Mouse (Mus musculus) adrenal gland (tissue): ENCODE measurements around the gene Clspn.
"Not testable (repeated sequence)": the region's sequence is repeated elsewhere in the genome, so short reads cannot be mapped to it uniquely, and the experiment has no call there.

Source experiments
- intact Hi-C: fragments of 180-260 bp; cut with DNase I; formaldehyde crosslinking; loops from one replicate; pipeline ENCODE4 v1.15.1; 2025
- long read RNA-seq, 2 experiments: library from polyadenylated mRNA; unstranded; transcript quantifications; one replicate each; pipeline ENCODE4 v2.0.0; 2020; ENCODE audit warnings: borderline replicate concordance in 1 of 2; ENCODE audit not compliant: insufficient replicate concordance in 1 of 2

The Clspn gene
- long read RNA-seq, experiment 1, partial matches to known transcripts: 1 of 1 reads
- long read RNA-seq, experiment 1, other reads (novel, unspliced or antisense): 0 of 1 reads
- long read RNA-seq, experiment 2, partial matches to known transcripts: 1 of 1 reads
- long read RNA-seq, experiment 2, other reads (novel, unspliced or antisense): 0 of 1 reads

DNA sequence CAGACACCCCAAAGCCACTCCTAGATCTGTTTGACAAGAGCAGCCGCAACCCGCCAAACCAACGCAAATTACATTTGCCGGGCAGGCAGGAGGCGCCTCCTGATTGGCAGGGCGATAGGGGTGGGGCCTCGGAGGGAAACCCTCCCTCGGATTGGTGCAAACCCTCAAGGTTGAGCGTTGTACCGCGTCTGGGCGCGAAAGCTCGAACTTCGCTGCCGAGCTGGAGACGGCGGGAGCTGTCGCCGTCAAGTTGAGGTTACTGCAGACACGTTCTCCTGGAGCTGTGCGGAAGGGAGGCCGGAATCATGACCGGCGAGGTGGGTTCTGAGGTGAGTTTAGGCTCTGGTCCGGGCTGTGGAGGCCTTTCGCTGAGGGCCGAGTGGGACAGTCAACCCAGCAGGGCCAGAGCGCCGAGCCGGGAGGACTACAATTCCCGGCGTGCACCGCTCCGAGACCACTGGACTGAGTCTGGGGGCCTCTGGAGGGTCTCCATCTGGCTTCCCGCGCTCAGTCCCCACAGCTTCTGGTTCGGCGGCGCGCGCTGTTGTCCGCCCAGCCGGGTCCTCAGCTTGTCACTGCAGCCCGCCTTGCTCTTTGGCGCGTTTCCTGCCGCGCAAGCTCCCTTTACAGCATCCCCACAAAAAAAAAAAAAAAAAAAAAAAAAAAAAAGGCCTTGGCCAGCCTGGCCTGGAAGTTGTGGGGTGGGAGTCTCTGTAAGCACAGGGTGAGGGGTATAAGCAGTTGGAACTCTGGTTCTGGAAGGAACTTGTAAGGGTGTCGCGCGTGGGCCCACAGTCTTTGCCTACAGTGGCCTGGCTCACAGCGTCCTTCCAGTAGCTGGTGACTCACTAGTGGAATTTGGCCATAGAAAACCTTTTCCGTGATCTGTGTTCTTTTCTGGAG is at the start of gene Clspn:
TSS of gene Clspn (plus strand) at position 127 of the 903 bp plus-strand sequence.
- intact Hi-C loops: no loop called here

DNA sequence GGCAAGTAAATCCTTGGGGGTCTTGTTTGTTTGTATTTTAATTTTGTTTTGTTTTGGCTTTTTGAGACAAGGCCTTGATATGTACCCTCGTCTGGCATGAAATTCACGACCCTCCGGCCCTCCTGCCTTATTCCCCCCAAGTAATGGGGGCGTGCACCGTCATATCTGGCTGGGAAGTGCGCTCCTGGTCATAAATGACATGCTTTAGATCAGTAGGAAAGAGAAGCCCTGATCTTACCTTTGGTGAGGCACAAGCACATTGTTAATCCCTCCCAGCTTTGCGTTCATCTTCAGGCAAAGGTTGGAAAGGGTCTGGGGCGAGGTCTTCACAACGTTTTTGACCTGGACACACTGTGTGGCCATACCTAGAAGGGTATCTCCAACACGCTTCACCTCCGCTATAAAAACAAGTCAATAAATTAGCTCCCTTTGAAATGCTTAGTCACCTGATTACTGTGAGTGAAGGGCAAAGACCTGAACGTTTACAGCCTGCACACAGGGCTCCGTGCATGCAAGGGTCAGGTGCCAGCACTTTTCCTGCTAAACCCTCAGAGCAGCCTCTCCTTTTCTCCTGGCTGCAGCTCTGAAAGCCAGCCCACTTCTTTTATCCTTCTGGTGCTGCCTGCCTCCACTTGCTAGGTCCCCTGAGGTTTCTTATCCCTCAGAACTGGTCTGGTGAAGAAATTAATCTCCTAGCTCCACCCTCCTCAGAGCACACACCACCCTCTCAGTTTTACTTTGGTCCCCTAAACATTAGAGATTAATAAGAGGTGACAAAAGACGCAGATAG is 48.4 kb upstream of the Clspn start:
- intact Hi-C loops: no loop called here

DNA sequence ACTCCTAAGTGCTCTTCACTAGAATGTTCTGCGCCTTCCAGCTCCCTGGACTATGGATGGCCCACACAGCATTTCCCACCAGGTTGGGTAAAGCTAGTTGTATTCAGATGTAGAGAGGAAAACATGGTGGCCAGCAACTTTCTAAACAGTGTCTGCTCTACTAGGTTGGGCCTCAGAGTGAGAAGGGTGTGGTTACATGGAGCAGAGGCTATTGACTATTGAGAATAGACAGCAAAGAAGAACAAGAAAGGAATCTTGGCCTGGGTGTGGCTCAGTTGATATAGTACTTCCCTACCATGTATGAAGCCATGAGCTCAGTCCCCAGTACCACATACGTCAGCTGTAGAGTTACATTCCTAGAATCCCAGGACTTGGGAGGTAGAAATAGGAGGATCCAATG is 47.7 kb upstream of the Clspn start:
- intact Hi-C loops: no loop called here

DNA sequence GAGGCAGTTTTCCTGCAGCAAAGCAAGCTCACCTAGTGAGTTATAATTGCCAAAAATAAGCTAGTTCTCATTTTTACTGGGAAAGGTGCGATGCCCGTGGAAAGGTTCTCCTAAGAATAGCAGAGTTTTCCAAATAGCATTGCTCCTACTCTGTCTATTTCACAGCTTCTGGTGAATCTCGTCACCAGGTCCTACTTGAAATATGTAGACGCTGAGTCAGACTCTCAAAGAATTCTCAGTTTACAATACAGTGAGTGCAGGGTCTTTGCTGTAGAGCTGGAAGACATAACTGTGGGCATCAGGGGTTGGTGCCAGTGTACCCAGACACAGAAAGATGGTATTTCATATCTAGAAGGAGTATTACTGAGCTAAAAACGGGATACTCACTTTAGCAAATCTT is 45.7 kb upstream of the Clspn start:
- intact Hi-C loops: no loop called here

DNA sequence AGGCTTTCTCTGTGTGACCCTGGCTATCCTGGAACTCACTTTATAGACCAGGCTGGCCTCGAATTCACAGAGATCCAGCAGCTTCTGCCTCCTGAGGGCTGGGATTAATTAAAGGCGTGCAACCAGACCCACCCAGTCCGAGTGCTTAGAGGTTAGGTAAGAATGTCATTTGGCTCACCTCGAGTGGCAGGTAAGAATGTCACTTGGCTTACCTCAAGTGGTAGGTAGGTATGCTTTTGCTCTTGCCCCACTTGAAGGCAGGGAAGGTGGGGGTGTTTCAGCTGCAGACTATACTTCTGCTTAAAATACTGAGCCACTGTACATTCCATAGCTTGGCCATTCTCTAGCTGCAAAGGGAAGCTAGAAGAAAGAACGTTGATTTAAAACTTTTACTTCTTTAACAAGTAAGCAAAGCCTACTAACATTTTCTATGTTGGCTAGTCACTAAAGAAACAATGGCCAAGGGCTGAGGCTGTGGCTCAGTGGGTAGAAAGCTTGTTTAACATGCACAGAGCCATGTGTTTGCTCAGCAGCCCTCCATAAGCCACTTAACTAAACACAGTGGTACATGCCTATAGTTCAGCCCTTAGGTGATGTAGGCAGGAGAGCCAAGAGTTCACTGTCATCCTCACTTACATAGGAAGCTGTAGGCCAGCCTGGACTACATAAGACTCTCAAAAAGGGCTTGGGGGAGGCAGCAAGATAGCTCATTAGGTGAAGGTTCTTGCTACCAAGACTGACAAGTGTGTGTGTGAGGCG is 44.2 kb upstream of the Clspn start:
- intact Hi-C loops: no loop called here

DNA sequence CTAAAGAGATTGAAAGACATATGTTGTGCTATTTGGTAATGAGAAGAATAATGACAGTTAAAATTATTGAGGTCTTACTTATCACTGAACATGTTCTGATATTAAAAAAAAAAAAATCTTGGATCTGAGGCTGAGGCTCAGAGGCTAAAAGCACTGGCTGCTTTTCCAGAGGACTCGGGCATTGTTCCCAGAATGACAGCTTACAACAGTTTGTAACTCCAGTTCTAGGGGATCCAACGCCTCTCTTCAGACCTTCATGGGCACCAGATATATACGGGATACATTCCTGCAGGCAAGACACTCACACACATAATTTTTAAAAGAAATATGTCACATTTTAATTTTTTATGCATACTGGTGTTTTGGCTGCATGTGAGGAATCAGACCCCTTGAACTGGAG is 30.6 kb upstream of the Clspn start:
- intact Hi-C loops: no loop called here

DNA sequence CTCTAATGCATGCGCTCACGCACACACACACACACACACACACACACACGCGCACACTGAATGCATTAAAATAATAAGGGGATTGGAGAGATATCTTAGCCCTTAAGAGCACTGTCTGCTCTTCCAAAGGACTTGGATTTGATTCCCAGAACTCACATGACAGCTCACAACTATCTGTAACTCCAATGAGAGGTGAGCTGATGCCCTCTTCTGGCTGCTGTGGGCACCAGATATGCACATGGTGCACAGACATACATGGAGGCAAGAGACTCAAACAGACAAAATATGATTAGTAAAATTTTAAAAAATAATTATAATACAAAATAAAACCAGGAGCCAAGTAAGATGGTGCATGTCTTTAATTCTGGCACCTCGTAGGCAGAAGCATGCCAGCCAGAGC is 29.9 kb upstream of the Clspn start:
- intact Hi-C loops: no loop called here

DNA sequence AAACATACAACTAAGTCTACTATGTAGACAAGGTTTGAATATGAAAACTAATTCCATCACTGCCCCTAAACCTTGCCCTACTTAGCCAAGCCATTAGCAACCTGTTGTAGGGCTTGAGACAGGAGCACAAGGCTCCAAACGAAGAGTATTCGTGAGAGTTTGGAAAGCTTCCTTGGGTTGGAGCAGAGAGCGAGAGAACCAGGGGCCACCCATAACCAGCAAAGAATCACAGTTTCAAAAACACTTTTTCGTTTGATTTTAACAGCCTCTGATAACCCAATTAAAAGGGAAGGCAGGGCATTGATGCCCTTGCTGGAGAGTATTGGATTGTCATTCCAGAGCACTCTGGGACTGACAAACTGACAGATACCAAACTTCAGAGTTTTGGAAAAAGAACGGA is 24.4 kb upstream of the Clspn start:
- intact Hi-C loops: no loop called here

DNA sequence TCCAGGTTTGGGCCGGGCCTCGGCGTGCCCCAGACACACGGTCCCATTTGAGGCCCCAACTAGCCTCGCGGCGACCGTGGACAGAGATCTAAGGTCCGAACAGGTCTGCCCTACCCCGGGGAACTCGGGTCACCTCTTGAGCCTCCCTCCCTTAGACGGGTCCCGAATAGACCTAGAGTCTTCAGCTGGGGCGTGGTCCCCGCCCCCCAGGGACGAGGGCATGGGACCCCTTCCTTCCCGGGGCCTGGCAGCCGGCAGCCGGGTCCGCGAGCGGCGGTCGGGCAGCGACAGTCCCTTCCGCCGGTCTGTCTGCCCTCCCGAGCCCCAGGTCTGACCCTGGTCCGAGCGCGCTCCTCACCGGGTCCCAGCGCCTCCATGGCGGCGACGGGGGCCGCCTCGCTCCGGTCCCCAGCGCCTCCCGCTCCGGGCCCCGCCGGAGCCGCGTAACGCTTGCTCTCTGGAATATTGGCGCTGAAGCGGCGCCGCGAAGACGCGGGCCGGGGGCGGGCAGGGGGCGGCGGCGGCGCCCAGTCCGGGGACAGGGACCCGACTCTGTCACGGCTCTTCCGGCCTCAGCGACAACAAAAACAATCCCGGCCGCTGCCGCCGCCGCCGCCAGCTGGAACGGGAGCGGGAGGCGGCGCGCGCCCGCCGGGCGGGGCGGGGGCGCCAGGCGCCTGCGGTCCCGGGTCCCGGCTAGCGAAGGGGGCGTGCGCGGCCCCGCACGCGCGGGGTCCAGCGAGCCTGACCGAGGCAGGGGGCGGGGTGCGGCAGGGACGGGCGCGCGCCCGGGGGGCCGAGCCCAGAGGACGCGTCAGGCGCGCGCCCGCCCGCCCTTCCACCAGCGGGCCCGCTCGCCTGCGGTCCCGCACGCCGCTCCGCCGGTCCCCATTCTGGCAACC is 23.7 kb upstream of the Clspn start, which contains the start of gene Ago4:
TSS of gene Ago4 (minus strand) at position 646 of the 902 bp plus-strand sequence.
- intact Hi-C loops: no loop called here

DNA sequence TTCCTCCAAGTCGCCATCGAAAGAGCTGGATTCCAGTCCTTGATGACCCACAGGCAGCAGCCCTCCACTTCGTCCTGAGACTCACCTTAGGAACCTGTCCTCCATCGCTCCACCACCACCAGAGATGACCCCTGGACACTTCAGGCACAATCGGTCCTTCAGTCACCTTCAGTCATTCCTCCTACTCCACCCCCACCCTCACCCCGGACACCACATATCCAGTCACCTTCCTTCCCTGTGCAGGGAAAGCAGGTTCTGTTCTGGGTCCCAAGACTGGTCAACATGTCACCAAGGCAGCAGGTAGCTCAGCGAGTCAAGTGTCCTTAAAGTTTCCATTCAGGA is 23.0 kb upstream of the Clspn start:
- intact Hi-C loops: no loop called here

DNA sequence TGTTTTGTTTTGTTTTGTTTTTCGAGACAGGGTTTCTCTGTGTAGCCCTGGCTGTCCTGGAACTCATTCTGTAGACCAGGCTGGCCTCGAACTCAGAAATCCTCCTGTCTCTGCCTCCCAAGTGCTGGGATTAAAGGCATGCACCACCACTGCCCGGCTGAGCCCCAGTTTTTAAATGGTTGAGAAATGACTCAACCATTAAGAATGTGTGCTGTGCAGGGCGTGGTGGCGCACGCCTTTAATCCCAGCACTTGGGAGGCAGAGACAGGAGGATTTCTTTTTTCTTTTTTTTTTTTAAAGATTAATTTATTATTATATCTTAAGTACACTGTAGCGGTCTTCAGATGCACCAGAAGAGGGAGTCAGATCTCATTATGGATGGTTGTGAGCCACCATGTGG is 21.1 kb upstream of the Clspn start:
- intact Hi-C loops: not testable (repeated sequence)

DNA sequence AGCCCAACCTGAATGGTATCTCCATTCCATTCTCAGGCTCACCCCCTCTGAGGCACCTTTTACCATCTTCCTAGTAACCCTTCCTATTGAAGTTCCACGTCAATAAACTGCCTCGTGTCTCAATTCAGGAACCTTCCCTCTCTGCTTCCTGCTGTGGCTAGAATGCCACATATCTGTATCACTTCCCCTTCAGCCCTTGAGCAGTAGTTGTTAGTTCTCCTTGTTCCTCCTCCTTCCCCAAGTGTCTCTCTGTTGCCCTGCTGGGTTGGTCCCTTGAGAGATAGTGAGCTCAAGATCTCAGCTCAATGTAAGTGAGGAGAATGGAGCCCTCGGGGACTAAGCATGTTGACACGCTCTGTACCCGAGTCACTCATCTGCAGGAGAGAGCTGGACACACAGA is 19.9 kb upstream of the Clspn start:
- intact Hi-C loops: no loop called here

DNA sequence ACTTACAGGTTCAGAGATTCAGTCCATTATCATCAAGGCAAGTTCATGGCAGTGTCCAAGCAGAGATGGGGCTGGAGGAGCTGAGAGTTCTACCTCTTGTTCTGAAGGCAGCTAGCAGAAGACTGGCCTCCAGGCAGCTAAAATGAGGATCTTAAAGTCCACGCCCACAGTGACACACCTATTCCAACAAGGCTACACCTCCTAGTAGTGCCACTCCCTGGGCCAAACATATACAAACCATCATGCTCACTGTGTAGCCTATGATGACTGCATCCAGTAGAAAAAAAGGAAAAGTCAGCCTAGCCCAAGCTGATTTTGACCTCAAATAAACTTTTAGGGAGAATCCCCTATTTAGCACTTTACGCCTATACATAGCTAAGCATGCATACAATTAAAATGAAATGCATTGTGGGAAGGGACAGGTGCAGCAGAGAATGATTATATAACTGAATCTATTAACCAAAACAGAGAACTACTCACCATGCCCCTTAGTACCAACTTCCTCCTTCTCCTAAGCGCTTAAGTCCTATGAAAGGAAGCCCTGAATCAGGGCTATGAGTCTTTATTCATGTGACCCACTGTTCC is 16.2 kb upstream of the Clspn start:
- intact Hi-C loops: no loop called here

DNA sequence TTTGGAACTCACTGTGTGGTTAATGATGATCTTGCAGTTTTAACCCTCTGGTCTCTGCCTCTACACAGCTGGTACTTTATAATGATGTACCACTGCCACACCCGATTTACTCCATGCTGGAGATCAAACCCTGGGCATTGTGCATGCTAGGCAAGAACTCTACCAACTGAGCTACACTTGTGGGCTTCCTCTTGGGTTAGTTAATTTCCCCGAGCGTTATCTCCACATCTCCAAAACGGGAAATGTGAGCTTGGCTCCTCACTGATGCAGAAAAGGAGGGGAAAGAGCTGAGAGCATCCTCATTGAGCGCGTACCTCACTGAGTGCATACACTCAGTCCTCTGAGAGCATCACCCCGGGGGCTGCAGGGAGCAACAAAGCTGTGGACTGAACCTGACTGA is 13.9 kb upstream of the Clspn start:
- intact Hi-C loops: no loop called here

DNA sequence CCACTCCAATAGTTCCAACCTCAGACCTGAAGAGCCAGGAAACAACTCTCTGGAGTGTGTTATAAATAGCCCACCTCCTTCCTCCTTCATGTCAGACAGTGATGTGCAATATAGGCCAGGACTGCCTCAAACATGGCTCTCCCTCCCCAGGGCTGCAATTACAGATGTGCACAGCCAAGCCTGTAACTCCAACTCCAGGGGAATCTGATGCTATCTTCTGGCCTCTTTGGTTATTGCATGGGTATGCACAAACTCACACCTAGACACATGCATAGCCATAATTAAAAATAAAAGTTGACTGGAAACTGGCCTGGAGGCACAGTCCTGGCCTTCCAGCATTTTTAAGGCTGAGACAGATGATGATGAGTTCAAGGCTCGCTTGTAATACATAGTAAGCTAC is 11.7 kb upstream of the Clspn start:
- intact Hi-C loops: no loop called here

DNA sequence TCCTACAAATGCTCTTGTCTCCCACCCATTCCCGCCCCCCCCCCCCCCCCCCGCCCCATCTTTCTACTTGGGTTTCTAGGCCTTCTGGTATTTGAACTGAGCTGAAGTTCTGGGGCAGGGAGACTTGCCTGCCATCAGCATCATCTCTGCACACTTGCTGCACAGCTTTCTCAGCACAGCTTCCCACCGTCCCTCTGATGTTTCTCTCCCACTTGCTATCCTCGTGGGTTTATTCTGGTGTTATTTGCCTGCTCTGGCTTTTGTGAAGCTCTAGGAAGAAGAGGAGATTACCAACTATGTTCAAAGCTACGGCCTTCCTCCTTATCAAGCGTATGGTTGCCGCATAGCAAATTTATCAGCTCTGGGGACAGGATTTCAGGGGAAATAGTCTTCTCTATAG is 11.0 kb upstream of the Clspn start:
- intact Hi-C loops: no loop called here

DNA sequence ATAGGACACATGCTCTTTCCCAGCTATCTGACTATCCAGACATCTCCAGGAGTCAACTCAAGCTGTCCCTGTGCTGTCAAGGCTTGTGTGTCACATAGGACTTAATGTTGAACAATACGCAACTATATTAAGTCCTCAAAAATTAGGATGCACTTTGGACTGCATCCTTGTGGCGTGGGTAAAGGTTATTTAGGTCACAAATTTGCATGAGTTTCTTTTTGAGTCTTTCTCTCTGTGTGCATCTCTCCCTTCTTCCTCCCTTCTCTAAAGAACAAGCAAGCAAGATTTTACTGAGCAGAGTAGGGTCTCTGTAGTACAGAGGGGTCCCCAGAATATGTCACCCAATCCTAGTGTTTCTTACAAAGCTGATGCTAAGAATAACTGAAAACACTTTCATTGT is 10.6 kb upstream of the Clspn start:
- intact Hi-C loops: no loop called here

DNA sequence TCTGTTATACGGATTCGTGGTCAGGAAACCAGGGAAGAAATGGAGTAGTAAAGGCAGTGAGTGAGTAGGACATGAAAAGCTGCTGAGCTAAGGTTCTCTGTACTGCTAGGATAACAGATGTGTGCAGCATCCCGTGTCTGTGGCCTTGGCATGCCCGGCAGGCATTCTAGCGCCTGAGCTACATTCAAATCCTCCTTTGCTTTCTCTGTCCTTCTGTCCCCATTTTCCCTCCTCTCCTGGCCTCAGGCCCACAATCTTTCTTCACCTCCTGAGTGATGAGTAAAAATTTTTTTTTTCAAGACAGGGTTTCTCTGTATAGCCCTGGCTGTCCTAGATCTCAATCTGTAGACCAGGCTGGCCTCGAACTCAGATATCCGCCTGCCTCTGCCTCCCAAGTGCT is 4.6 kb upstream of the Clspn start:
- intact Hi-C loops: loop anchor here (5.0 kb wide), 1 partner anchor 290 kb away; no protein-coding TSS in a partner anchor

DNA sequence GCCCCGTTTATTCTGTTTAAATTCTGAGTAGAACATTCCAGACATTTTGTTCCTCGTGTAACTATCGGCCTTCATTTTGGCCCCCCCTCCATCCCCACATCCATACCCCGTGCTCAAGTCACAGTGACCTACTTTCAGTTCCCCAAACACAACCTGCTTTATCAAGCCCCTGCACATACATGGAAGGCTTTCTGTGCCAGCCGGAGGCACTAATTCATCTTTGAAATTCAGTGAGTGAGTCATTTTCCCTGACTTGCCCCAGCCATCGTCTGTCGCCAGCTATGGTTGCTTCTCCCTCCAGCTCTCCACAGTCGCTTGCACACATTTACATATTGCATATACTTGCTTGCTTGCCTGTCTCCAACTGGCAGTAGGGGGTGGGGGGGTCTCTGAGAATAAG is 3.6 kb upstream of the Clspn start:
- intact Hi-C loops: loop anchor here (5.0 kb wide), 1 partner anchor 289 kb away; no protein-coding TSS in a partner anchor

DNA sequence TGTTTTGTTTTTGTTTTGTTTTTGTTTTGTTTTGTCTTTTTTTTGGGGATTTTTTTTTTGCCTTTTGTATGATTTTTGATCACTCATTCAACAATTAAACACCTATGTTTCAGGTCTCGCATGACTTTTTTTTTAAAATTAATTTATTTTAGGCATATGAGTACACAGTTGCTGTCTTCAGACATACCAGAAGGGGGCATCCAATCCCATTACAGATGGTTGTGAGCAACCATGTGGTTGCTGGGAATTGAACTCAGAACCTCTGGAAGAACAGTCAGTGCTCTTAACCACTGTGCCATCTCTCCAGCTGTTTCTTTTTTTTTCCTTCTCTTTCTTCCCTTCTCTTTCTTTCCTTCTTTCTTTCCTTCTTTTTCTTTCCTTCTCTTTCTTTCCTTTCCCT is 3.0 kb upstream of the Clspn start:
- intact Hi-C loops: loop anchor here (2.0 to 5.0 kb wide), 2 partner anchors 189 to 289 kb away; no protein-coding TSS in a partner anchor
